Mouse (Mus musculus) erythroblast, embryonic 14.5 days (primary cell): ENCODE results near the gene Mrgprf. TPM values are rescaled to one million over a fixed set of nuclear protein-coding genes. Genes with fewer than 3 reads are reported as not detected.

Experiments
- H3K27me3 ChIP-seq: 2 replicates; pipeline ENCODE4 v1.6.1; 2012; ENCODE audit warnings: inconsistent platforms; ENCODE audit not compliant: control insufficient read depth
- H3K36me3 ChIP-seq: 2 replicates; pipeline ENCODE4 v1.6.1; 2012; ENCODE audit warnings: mild to moderate bottlenecking, inconsistent platforms; ENCODE audit not compliant: control insufficient read depth
- H3K4me1 ChIP-seq: 2 replicates; pipeline ENCODE4 v1.6.1; 2012; ENCODE audit warnings: inconsistent platforms; ENCODE audit not compliant: control insufficient read depth
- H3K4me3 ChIP-seq: replicated peaks from 2 replicates; pipeline ENCODE3; 2012; ENCODE audit warnings: moderate library complexity, mild to moderate bottlenecking, inconsistent platforms
- H3K9me3 ChIP-seq: 2 replicates; pipeline ENCODE4 v1.6.1; 2012; ENCODE audit warnings: low read length, inconsistent platforms, mixed read lengths; ENCODE audit not compliant: control insufficient read depth
- GATA1 ChIP-seq: IDR thresholded peaks from 2 replicates; pipeline ENCODE4 v1.6.1; 2012; ENCODE audit warnings: low read length, inconsistent platforms, mixed read lengths
- TAL1 ChIP-seq: IDR thresholded peaks from 3 replicates; pipeline ENCODE4 v1.6.1; 2012; ENCODE audit warnings: low read length, inconsistent platforms, mixed read lengths
- polyA plus RNA-seq: library from polyadenylated mRNA; stranded (reverse); fragments of >175 nt; gene quantifications from 2 replicates; pipeline ENCODE4 v1.2.3, GENCODE M21; 2012

Mrgprf gene
- polyA plus RNA-seq, 1 experiment, result not detected

GRCm38 (mm10) chr7:145281396-145281795, 19.2 kb upstream of the Mrgprf start:
- TF ChIP-seq TAL1 (no peak), GATA1 (no peak)
- Histone ChIP-seq H3K9me3 (no peaks in the 10 kb centered on the region), H3K4me3 (no peak overlapping the region), H3K36me3 (peaks cover 11% of the 10 kb centered on the region; the same call in 1 of the 2 replicates), H3K27me3 (no peaks in the 10 kb centered on the region), H3K4me1 (peaks cover 21% of the 10 kb centered on the region)

- Histone ChIP-seq H3K4me3 (peak overlapping the region; percentile 65), H3K27me3 (no peaks in the 10 kb centered on the region), H3K9me3 (no peaks in the 10 kb centered on the region), H3K36me3 (peaks cover 7% of the 10 kb centered on the region; the same call in 1 of the 2 replicates), H3K4me1 (peaks cover 21% of the 10 kb centered on the region)
- TF ChIP-seq TAL1 (no peak), GATA1 (no peak)
These were observed 17.6 kb upstream of the Mrgprf start for GRCm38 (mm10) chr7:145283041-145283440.

DNA sequence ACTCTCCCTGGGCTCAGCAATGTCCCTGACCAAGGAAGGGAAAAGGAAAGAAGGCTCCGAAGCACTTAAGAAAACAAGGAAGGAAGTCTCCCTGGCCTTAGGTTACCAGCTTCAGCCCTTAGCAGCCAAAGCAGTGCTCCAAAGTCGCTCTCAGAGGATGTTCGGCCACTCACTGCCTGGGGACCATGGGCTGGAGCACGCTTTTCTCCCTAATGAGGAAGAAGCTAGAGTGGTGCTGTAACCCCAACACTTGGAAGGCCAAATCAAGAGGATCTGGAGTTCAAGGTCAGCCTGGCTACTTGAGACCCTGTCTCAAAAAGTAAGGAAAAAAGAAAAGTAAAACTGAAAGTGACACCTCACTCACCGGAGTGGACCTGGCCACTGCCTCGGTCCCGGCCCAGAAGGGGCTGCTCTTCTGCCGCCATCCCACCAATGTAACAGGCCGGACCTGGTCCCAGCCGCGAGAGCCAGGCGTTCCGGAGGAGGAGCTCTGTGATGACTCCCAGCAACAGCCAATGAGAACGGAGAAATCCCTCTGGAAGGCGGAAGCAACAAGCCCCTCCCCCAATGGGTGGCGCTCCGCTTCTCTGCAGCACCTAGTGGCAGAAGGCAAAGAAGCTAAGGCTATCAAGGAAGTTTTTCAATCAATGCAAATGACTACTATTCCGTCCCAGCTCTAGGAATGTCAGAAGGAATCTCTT, 17.0 kb upstream of the Mrgprf start, which contains the start of gene Tpcn2:
Gene Tpcn2, minus strand, starts transcription at position 525 of the 701 bp plus-strand sequence.
- TF ChIP-seq GATA1 (no peak), TAL1 (no peak)
- H3K27me3 ChIP-seq, result no peaks in the 10 kb centered on the region
- H3K4me1 ChIP-seq, result peaks cover 21% of the 10 kb centered on the region
- peaks cover 5% of the 10 kb centered on the region; the same call in 1 of the 2 replicates for H3K36me3 ChIP-seq
- peak within 1 kb of the TSS; percentile 65 for H3K4me3 ChIP-seq
- H3K9me3 ChIP-seq, result no peaks in the 10 kb centered on the region

- Histone ChIP-seq H3K4me1 (peaks cover 21% of the 10 kb centered on the region), H3K27me3 (no peaks in the 10 kb centered on the region), H3K36me3 (no peaks in the 10 kb centered on the region; the same call in 1 of the 2 replicates), H3K9me3 (no peaks in the 10 kb centered on the region), H3K4me3 (no peak overlapping the region)
- TF ChIP-seq GATA1, result no peak
- TF ChIP-seq TAL1, result no peak
These were observed 16.3 kb upstream of the Mrgprf start for GRCm38 (mm10) chr7:145284293-145284692.

- peaks cover 21% of the 10 kb centered on the region for H3K4me1 ChIP-seq
- no peak overlapping the region for H3K4me3 ChIP-seq
- no peaks in the 10 kb centered on the region for H3K9me3 ChIP-seq
- no peaks in the 10 kb centered on the region for H3K36me3 ChIP-seq
- no peak for TF ChIP-seq GATA1
- no peak for TF ChIP-seq TAL1
- no peaks in the 10 kb centered on the region for H3K27me3 ChIP-seq
These were observed 15.2 kb upstream of the Mrgprf start for GRCm38 (mm10) chr7:145285476-145285875.

GRCm38 (mm10) chr7:145287410-145287809, 13.2 kb upstream of the Mrgprf start:
- no peak for TF ChIP-seq GATA1
- TF ChIP-seq TAL1, result no peak
- peaks cover 14% of the 10 kb centered on the region for H3K4me1 ChIP-seq

GRCm38 (mm10) chr7:145289302-145289701, 11.3 kb upstream of the Mrgprf start:
- no peaks in the 10 kb centered on the region for H3K4me1 ChIP-seq
- no peak overlapping the region for H3K4me3 ChIP-seq
- no peaks in the 10 kb centered on the region for H3K27me3 ChIP-seq
- TF ChIP-seq TAL1, result no peak
- no peak for TF ChIP-seq GATA1
- H3K36me3 ChIP-seq, result no peaks in the 10 kb centered on the region
- H3K9me3 ChIP-seq, result no peaks in the 10 kb centered on the region

More at GRCm38 (mm10) chr7:145287410-145287809, 13.2 kb upstream of the Mrgprf start:
- Histone ChIP-seq H3K36me3 (no peaks in the 10 kb centered on the region), H3K9me3 (no peaks in the 10 kb centered on the region), H3K27me3 (no peaks in the 10 kb centered on the region), H3K4me3 (no peak overlapping the region)

- no peaks in the 10 kb centered on the region for H3K36me3 ChIP-seq
- no peaks in the 10 kb centered on the region for H3K4me1 ChIP-seq
- H3K9me3 ChIP-seq, result no peaks in the 10 kb centered on the region
- TF ChIP-seq TAL1 (no peak), GATA1 (no peak)
- H3K4me3 ChIP-seq, result no peak overlapping the region
- H3K27me3 ChIP-seq, result no peaks in the 10 kb centered on the region
These were observed 8.8 kb upstream of the Mrgprf start for GRCm38 (mm10) chr7:145291847-145292246.

- Histone ChIP-seq H3K4me1 (no peaks in the 10 kb centered on the region), H3K9me3 (no peaks in the 10 kb centered on the region), H3K27me3 (no peaks in the 10 kb centered on the region), H3K36me3 (no peaks in the 10 kb centered on the region), H3K4me3 (no peak overlapping the region)
- TF ChIP-seq TAL1 (no peak), GATA1 (no peak)
These were observed 7.9 kb upstream of the Mrgprf start for GRCm38 (mm10) chr7:145292726-145293125.
